Mouse (Mus musculus) cerebellum, adult 9-10 months (tissue): ENCODE data around the gene Pkig.
"Not testable (repeated sequence)": the region's sequence is repeated elsewhere in the genome, so short reads cannot be mapped to it uniquely, and the experiment has no call there.

Source experiments
- DNase-seq: peaks from one replicate; pipeline ENCODE4 v3.0.0; 2022

Pkig gene

DNA sequence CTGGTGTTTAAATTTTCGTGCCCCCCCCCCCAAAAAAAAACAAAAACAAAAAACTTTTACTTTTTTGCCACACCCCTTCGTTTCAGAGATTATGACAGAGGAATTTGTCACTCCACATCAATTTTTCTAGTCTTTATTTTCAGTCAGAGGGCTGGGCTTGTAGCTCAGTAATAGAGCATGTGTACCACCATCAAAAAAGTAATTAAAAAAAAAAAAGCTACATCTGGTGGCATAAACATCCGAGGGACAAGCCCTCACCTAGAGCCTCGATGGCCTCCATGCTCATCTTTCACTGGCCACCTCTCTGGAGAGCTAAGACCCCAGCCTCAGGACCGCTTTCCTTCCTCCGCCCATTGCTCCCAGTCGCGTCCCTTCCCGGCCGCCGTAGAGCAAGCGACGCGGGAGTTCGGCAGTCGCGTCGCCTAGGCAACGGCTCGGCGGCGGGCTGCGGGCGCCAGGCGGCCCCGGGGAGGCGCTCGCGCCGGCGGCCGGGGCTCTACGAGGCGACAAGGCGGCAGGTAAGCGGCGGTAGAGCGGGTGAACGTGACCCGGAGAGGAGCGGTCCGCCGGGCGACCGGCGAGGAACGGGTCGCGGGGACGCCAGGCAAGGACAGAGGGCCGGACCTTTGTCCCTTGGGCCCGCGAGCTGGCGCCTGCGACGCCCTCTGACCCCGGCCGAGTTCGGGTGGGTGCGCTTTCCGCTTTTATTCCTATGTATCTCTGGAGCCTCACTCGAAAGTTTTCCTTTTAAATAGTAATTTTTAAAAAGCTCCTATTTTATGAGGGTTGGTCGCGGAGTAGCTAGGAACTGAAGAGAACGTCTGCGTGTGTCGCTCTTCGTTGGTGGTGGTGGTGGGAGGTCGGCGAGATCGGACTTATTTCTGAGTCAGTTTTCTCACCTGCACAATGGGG, at the start of gene Pkig:
Gene Pkig (plus strand): TSS at position 412 of the 912 bp plus-strand sequence.
- DNase-seq, result peak; percentile 82

GRCm38 (mm10) chr2:163609281-163609975, 48.8 kb upstream of the Pkig start:
- peak; percentile 52 for DNase-seq

- no peak for DNase-seq
Measured at GRCm38 (mm10) chr2:163611176-163611575, 47.0 kb upstream of the Pkig start.

- DNase-seq, result no peak
Measured at GRCm38 (mm10) chr2:163613206-163613605, 45.0 kb upstream of the Pkig start.

GRCm38 (mm10) chr2:163613990-163614389, 44.2 kb upstream of the Pkig start:
- DNase-seq, result no peak

GRCm38 (mm10) chr2:163615401-163615800, 42.8 kb upstream of the Pkig start:
- no peak for DNase-seq

- no peak for DNase-seq
Measured at GRCm38 (mm10) chr2:163615906-163616651, 42.1 kb upstream of the Pkig start.

GRCm38 (mm10) chr2:163616652-163617227, 41.4 kb upstream of the Pkig start:
- no peak for DNase-seq

DNA sequence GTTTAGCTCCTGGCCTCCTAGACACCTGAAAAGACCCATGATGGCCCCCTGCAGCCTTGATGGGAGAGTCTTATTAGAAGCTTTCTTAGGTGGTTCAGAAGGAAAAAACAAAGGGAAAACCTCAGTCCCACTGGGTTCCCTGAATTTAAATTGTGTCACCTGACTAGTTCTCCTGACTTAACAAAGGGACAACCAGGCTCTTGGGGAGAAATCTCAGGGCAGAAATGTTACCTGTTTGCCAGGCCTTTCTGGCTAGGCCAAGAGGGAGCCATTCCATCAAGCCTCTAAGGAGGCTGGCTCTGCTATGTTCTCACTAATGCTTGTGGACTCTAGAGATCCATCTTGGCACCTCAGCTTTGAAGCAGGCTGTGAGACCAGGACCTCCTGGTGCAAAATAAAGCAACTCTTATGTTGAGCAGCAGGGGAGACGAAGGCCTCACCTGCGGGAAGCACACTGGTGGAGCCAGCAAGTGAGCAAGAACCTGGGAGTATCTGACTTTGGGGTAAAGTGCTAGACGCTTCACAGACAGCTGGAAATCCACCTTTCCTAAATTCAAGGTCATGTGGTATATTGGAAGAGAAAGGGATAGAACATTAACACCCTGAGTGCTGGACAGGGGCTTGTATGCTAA, 40.8 kb upstream of the Pkig start:
- no peak for DNase-seq

DNA sequence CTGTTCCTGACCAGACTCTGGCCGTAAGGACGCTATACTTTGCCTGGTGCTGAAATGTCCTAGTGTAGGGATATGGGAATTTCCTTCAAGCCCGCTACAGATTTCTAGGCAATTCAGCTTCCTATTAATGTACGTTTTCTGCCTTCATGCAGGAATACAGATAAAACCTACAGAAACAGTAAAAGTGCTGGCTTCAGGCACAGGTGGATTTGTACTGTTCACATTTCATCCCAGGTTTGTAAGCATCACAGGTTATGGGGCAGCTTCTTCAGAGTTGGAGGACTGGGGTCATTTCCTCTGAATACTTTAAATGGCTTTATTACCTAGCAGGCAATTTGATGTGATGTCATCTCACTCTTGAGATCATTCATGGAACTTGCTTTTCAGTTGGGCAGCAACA, 40.3 kb upstream of the Pkig start:
- no peak for DNase-seq

DNA sequence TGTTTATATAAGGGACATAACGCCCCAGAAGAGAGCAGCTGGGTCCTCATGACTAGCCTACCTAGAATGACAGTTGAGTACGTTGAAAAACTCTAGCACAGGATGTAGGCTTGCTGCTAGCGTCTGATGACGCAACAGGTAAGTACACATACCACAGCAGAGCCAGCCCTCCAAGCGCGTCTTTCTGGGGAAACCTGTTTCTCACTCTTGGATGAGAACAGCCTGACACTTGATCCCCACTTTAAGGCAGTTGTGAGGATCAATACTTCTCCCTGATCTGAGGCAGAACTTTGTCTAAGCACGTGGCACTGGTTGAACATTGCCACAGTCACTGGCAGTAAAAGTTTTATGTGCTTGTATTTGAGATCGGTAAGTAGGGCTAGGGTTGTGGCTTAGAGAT, 37.7 kb upstream of the Pkig start:
- DNase-seq, result no peak

DNA sequence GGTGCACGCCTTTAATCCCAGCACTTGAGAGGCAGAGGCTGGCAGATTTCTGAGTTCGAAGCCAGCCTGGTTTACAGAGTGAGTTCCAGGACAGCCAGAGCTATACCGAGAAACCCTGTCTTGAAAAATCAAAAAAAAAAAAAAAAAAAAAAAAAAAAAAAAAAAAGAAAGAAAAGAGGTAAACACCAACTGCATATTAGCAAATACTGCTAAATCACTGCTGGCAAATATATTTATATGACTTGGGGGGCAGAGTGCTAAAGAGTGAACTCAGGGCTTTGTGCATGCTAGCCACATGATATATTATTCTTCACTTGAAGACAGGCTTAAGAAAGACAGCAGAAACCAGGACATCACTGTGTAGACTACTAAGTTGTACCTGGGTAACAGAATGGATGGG, 36.8 kb upstream of the Pkig start:
- not testable (repeated sequence) for DNase-seq

GRCm38 (mm10) chr2:163631223-163631622, 27.0 kb upstream of the Pkig start:
- DNase-seq, result no peak

DNA sequence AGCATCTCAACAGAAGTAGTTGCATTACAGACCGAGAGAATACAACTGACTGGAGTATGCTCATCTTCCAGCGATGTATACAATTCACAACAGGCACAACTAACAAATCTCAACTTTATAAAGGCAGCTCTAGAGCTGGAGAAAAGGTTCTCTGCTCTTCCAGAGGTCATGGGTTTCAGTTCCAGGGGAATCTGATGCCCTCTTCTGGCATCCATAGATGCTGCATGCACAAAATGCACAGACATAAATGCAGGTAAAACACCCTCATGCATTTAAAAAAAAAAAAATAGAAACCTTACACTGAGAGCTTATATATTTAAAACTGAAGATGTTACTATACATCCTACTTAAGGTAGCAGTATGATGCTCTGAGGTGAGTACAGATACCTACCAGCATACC, 26.5 kb upstream of the Pkig start:
- DNase-seq, result no peak

GRCm38 (mm10) chr2:163634211-163634610, 24.0 kb upstream of the Pkig start:
- DNase-seq, result no peak

DNA sequence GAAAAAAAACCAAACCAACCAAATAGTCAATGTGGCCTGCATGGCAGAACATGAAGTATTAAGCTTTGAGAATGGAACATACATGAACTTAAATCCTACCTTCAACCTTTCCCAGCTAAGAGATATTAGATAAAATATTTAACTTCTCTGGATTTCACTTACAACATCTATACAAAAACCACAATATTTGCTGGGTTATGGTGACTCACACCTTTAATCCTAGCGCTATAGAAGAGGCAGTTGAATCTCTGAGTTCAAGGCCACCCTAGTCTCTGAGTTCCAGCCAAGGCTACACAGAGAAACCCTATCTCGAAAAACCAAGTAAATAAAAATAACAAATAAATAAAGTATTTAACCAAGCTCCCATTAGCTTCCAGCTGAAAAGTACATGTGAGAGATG, 22.1 kb upstream of the Pkig start:
- no peak for DNase-seq

- no peak for DNase-seq
Measured at GRCm38 (mm10) chr2:163637655-163638266, 20.4 kb upstream of the Pkig start.

GRCm38 (mm10) chr2:163640493-163640892, 17.7 kb upstream of the Pkig start:
- DNase-seq, result no peak

DNA sequence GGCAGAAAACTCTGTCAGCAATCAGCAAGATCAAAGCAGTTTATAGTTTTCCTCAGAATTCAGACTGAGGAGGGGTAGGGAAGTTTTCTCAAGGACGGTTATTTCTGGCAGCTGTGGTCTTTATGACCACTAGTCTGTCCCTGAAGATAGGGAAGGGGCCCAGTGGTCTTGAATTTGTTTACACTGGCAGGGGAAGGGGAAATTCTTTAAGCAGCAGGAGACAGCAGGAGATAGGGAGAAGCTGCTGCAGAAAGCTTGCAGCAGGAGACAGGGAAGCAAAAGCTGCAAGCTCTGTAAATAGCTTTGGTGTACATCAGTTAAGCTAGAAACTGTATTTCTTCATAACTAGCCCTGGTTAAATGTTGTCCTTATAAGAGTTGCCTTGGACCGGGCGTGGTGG, 16.5 kb upstream of the Pkig start:
- DNase-seq, result no peak

DNA sequence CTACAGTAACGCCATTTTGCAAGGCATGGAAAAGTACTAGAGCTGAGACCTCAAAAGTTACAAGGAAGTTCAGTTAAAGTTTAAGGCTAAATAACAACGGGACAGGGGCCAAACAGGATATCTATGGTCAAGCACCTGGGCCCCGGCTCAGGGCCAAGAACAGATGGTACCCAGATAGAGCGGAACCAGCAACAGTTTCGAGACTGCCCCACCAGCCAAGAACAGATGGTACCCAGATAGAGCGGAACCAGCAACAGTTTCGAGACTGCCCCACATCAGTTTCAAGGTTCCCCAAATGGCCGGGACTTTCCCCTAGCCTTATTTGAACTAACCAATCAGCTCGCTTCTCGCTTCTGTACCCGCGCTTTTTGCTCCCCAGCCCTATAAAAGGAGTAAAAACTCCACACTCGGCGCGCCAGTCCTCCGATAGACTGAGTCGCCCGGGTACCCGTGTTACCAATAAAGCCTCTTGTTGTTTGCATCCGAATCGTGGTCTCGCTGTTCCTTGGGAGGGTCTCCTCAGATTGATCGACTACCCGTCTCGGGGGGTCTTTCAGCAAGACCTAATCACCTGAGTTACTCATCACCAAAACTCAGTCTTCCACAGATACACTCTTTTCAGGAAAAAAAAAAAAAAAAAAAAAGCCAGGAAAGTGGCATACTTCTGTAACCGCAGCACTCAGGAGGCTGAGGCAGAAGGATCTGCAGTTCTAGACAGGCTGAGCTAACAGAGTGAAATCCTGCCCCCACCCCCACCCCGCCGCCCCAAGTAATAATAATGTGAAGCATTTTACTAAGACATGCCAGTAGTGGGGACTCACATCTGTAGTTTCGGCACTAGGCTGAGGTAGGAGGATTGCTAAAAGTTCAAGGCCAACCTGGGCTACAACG, 15.3 kb upstream of the Pkig start:
- DNase-seq, result peak; percentile 80

DNA sequence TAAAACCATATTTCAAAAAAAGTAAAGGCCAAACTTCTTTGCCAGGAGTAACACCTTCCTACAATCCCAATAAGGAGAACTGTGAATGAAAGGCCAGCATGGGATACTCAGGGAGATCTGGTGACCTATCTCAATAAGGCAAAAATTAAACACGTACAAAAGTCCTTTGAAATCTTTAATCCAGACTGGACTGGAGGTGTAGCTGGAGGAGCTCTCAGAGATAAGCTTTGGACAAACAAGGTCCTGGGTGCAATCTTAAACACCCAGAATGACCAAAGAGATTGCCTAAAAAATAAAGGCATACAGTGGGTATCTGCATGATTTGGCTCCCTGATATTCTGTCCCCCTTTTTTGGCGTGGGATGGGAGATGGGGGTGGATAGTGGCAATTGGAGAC, 14.6 kb upstream of the Pkig start:
- no peak for DNase-seq
